ENCODE assay signal across 9 mouse cellular contexts in the genomic region with DNA sequence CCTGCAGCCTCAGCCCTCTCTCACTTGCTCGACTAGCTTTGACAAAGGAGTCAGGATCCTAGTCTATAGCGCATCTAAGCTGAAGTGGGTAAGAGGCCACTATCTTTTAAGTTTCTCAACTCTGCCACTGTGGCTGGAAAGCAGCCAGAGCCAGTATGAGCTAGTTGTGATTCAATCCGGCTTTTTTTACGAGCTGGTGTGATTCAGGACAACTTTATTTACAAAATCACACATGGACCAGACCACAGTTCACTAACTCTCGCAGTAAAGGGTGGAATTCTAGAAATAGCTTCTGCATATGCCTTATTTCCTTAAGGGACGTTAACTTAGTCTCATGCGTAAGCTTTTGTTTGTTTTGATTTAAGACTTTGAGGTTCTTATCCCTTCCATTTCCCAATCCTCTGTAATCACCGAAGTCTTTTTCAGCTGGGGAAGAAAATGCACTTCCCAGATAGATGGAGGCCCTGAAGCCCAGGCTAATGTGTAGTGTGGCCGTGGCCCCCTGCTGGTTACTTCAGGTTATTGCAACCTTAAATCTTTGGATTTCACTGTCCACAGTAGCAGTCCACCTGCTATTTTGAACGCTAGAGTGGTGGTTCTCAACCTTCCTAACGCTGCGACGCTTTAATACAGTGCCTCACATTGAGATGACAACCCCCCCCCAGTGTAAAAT. TPM values are rescaled to one million over a fixed set of nuclear protein-coding genes. Genes with fewer than 3 reads are reported as not detected.
A peak's percentile ranks its signal among the peaks of the same experiment; 100 is the strongest.
DNase-seq lines count a peak whose midpoint lies in the region; ATAC-seq and TF ChIP-seq lines count a peak whose summit lies in the region.
"Had no signal": no experiment of that assay in that cellular context is flagged by ENCODE, and none has a peak within 500 bp of the region (broad histone marks: within the 10 kb centered on the region; RNA-seq: fewer than 3 reads in every experiment).

No protein-coding gene starts in this region.

- ATAC-seq in heart, embryonic 14.5 days (ENCODE audit: insufficient number of reproducible peaks, insufficient read depth, low FRiP score, low read depth), result peak; percentile 44; the same call in 1 of the 2 replicates
- ATAC-seq in lung, embryonic 14.5 days (ENCODE audit: insufficient read depth), result peak; percentile 68; the same call in 1 of the 2 replicates
- ATAC-seq in neural tube, embryonic 15.5 days (ENCODE audit: low FRiP score), result peak; percentile 59; the same call in 1 of the 2 replicates

- peaks cover 7% of the 10 kb centered on the region; the same call in 1 of the 2 replicates for H3K36me3 ChIP-seq in heart, embryonic 14.5 days (ENCODE audit: control insufficient read depth, insufficient read depth, low read length)
- no peaks in the 10 kb centered on the region for H3K36me3 ChIP-seq in lung, embryonic 14.5 days (ENCODE audit: insufficient read depth)
- no peaks in the 10 kb centered on the region for H3K36me3 ChIP-seq in neural tube, embryonic 15.5 days
- H3K36me3 ChIP-seq: heart, embryonic 15.5 days had no signal

- H3K9ac ChIP-seq in heart, embryonic 14.5 days (ENCODE audit: low read length), result no peak overlapping the region
- no peak overlapping the region for H3K9ac ChIP-seq in lung, embryonic 14.5 days
- no peak overlapping the region for H3K9ac ChIP-seq in neural tube, embryonic 15.5 days (replicated peaks)
- H3K9ac ChIP-seq: heart, embryonic 15.5 days had no signal

- TF ChIP-seq CTCF in lung, embryonic 14.5 days (IDR thresholded peaks at IDR 0.05; ENCODE audit: low read depth), result peak; percentile 94

- no peaks in the 10 kb centered on the region for H3K27me3 ChIP-seq in heart, embryonic 14.5 days (ENCODE audit: control insufficient read depth, insufficient read depth, low read length)
- no peaks in the 10 kb centered on the region for H3K27me3 ChIP-seq in lung, embryonic 14.5 days (ENCODE audit: insufficient read depth, low read length)
- no peaks in the 10 kb centered on the region for H3K27me3 ChIP-seq in neural tube, embryonic 15.5 days (replicated peaks)
- H3K27me3 ChIP-seq: heart, embryonic 15.5 days had no signal

- H3K4me3 ChIP-seq in heart, embryonic 14.5 days (ENCODE audit: control insufficient read depth in 1 of 2, insufficient read depth in 1 of 2, low read depth in 1 of 2, low read length in 2 of 2), result no peak overlapping the region
- H3K4me3 ChIP-seq in lung, embryonic 14.5 days (ENCODE audit: low read depth, low read length), result no peak overlapping the region
- no peak overlapping the region for H3K4me3 ChIP-seq in neural tube, embryonic 15.5 days (replicated peaks)
- H3K4me3 ChIP-seq: heart, embryonic 15.5 days had no signal

- no peak overlapping the region for H3K27ac ChIP-seq in heart, embryonic 14.5 days (replicated peaks in 1 of 2; ENCODE audit: control insufficient read depth in 1 of 2, insufficient read depth in 1 of 2, low read depth in 2 of 2, low read length in 2 of 2)
- no peak overlapping the region for H3K27ac ChIP-seq in lung, embryonic 14.5 days (ENCODE audit: low read depth)
- H3K27ac ChIP-seq in neural tube, embryonic 15.5 days (replicated peaks), result no peak overlapping the region
- H3K27ac ChIP-seq: heart, embryonic 15.5 days had no signal

- H3K4me2 ChIP-seq in heart, embryonic 14.5 days (ENCODE audit: low read length), result no peak overlapping the region
- no peak overlapping the region for H3K4me2 ChIP-seq in lung, embryonic 14.5 days
- H3K4me2 ChIP-seq in neural tube, embryonic 15.5 days, result no peak overlapping the region
- H3K4me2 ChIP-seq: heart, embryonic 15.5 days had no signal

- H3K4me1 ChIP-seq in heart, embryonic 14.5 days (ENCODE audit: control insufficient read depth in 2 of 2, insufficient read depth in 2 of 2, low read length in 2 of 2), result no peaks in the 10 kb centered on the region; a peak in 1 of 4 replicates
- no peaks in the 10 kb centered on the region for H3K4me1 ChIP-seq in lung, embryonic 14.5 days (ENCODE audit: insufficient read depth)
- peaks cover 7% of the 10 kb centered on the region for H3K4me1 ChIP-seq in neural tube, embryonic 15.5 days

- WGBS in heart, embryonic 14.5 days, result 36% methylated on average over 13 of the region's 13 CpGs
- whole genome bisulfite sequencing in lung, embryonic 14.5 days, result 30% methylated on average over 13 of the region's 13 CpGs
- 47% methylated on average over 13 of the region's 13 CpGs for WGBS in neural tube, embryonic 15.5 days

- no peaks in the 10 kb centered on the region for H3K9me3 ChIP-seq in heart, embryonic 14.5 days (ENCODE audit: control insufficient read depth, low read length)
- no peaks in the 10 kb centered on the region for H3K9me3 ChIP-seq in lung, embryonic 14.5 days (ENCODE audit: low read depth, low read length)
- H3K9me3 ChIP-seq in neural tube, embryonic 15.5 days (replicated peaks), result no peaks in the 10 kb centered on the region
- H3K9me3 ChIP-seq: heart, embryonic 15.5 days had no signal

- peak; percentile 74 for DNase-seq in CD4-positive, CD25-positive, alpha-beta regulatory T cell, adult 2 months (ENCODE audit: low read depth, low spot score)
- peak; percentile 95 for DNase-seq in NIH3T3 (ENCODE audit: low read depth)
- DNase-seq in embryo, embryonic 10 days (ENCODE audit: low spot score), result peak; percentile 77
- DNase-seq in kidney, postnatal 14 days, result peak; percentile 60
- peak; percentile 87 for DNase-seq in lung, embryonic 14.5 days
- DNase-seq in urinary bladder, postnatal 10 days (ENCODE audit: low spot score), result no peak

RNA-seq across cellular contexts. Expression of a gene that starts 5.0 kb away (rescaled TPM):
- 6.5 and 7.3 TPM in 2 replicates for polyA plus RNA-seq in heart, embryonic 14.5 days (2014; fragmentation: Nextera tagmentation; extraction: Ambion mirVana)
- polyA plus RNA-seq in lung, embryonic 14.5 days (2014; fragmentation: Nextera tagmentation; extraction: Ambion mirVana), result 14.9 and 16.0 TPM in 2 replicates
- polyA plus RNA-seq in neural tube, embryonic 15.5 days (2015; fragmentation: Nextera tagmentation; extraction: Ambion mirVana), result 2.6 and 4.3 TPM in 2 replicates
